Mouse (Mus musculus) small intestine, adult 2 months (tissue): ENCODE measurements around the gene Synpr.

ENCODE experiments used
- CTCF ChIP-seq: fragments of 200-500 bp; IDR thresholded peaks from 2 replicates; pipeline ENCODE4 v1.5.1; 2012; ENCODE audit warnings: low read depth, mild to moderate bottlenecking, control low read depth, inconsistent platforms, low read length, moderate library complexity, mixed read lengths; ENCODE audit not compliant: insufficient replicate concordance, insufficient read length; ENCODE audit errors: extremely low read depth
- POLR2A ChIP-seq: fragments of 200-500 bp; IDR thresholded peaks from 2 replicates; pipeline ENCODE4 v1.6.1; 2012; ENCODE audit warnings: low read depth, mild to moderate bottlenecking, control low read depth, inconsistent platforms, low read length, moderate library complexity

GRCm38 (mm10) chr14:13236929-13237328 lies 47.7 kb upstream of the Synpr start:
- TF ChIP-seq CTCF (no peak), POLR2A (no peak)
